Mouse (Mus musculus): Measurements from ENCODE around the gene Pdgfra.

Gene Pdgfra

GRCm38 (mm10) chr5:75152021-75152425, at the start of gene Pdgfra:
Gene Pdgfra, plus strand, starts transcription at chr5:75152292.
- DNase-seq (ENCODE audit: low read depth, low spot score): no peak

- no peak for DNase-seq (ENCODE audit: low read depth, low spot score)
Observed at GRCm38 (mm10) chr5:75106511-75106910, 45.6 kb upstream of the Pdgfra start.

GRCm38 (mm10) chr5:75109368-75109767, 42.7 kb upstream of the Pdgfra start:
- no peak for DNase-seq (ENCODE audit: low read depth, low spot score)

GRCm38 (mm10) chr5:75111781-75112180, 40.3 kb upstream of the Pdgfra start:
- no peak for DNase-seq (ENCODE audit: low read depth, low spot score)

- peak; percentile 45 for DNase-seq (ENCODE audit: low read depth, low spot score)
Observed at GRCm38 (mm10) chr5:75118840-75119239, 33.3 kb upstream of the Pdgfra start.

- DNase-seq (ENCODE audit: low read depth, low spot score): no peak
Observed at GRCm38 (mm10) chr5:75121646-75122045, 30.4 kb upstream of the Pdgfra start.

GRCm38 (mm10) chr5:75134681-75135080, 17.4 kb upstream of the Pdgfra start:
- DNase-seq (ENCODE audit: low read depth, low spot score): no peak

- peak; percentile 79 for DNase-seq (ENCODE audit: low read depth, low spot score)
Observed at GRCm38 (mm10) chr5:75143092-75143491, 9.0 kb upstream of the Pdgfra start.

- DNase-seq (ENCODE audit: low read depth, low spot score): no peak
Observed at GRCm38 (mm10) chr5:75143767-75144166, 8.3 kb upstream of the Pdgfra start.

- no peak for DNase-seq (ENCODE audit: low read depth, low spot score)
Observed at GRCm38 (mm10) chr5:75145341-75145740, 6.8 kb upstream of the Pdgfra start.

GRCm38 (mm10) chr5:75146469-75146868, 5.6 kb upstream of the Pdgfra start:
- DNase-seq (ENCODE audit: low read depth, low spot score): no peak

GRCm38 (mm10) chr5:75148343-75149127, 3.6 kb upstream of the Pdgfra start:
- no peak for DNase-seq (ENCODE audit: low read depth, low spot score)

GRCm38 (mm10) chr5:75149380-75149779, 2.7 kb upstream of the Pdgfra start:
- DNase-seq (ENCODE audit: low read depth, low spot score): no peak

- DNase-seq (ENCODE audit: low read depth, low spot score): no peak
Observed at GRCm38 (mm10) chr5:75149880-75150279, 2.2 kb upstream of the Pdgfra start.

- no peak for DNase-seq (ENCODE audit: low read depth, low spot score)
Observed at GRCm38 (mm10) chr5:75150341-75150981, 1.6 kb upstream of the Pdgfra start.

- peak; percentile 57 for DNase-seq (ENCODE audit: low read depth, low spot score)
Observed at GRCm38 (mm10) chr5:75151146-75151900, 769 bp upstream of the Pdgfra start.

- DNase-seq (ENCODE audit: low read depth, low spot score): no peak
Observed at GRCm38 (mm10) chr5:75152791-75153625, 916 bp downstream of the Pdgfra start.

GRCm38 (mm10) chr5:75153626-75153960, 1.5 kb downstream of the Pdgfra start:
- no peak for DNase-seq (ENCODE audit: low read depth, low spot score)

- no peak for DNase-seq (ENCODE audit: low read depth, low spot score)
Observed at GRCm38 (mm10) chr5:75153961-75154620, 2.0 kb downstream of the Pdgfra start.

- DNase-seq (ENCODE audit: low read depth, low spot score): no peak
Observed at GRCm38 (mm10) chr5:75154621-75155235, 2.6 kb downstream of the Pdgfra start.

GRCm38 (mm10) chr5:75155281-75155680, 3.2 kb downstream of the Pdgfra start:
- DNase-seq (ENCODE audit: low read depth, low spot score): no peak

All from CD4-positive, CD25-positive, alpha-beta regulatory T cell, adult 2 months (primary cell).